8 mouse cellular contexts compared by ENCODE assay signal in the genomic region with DNA sequence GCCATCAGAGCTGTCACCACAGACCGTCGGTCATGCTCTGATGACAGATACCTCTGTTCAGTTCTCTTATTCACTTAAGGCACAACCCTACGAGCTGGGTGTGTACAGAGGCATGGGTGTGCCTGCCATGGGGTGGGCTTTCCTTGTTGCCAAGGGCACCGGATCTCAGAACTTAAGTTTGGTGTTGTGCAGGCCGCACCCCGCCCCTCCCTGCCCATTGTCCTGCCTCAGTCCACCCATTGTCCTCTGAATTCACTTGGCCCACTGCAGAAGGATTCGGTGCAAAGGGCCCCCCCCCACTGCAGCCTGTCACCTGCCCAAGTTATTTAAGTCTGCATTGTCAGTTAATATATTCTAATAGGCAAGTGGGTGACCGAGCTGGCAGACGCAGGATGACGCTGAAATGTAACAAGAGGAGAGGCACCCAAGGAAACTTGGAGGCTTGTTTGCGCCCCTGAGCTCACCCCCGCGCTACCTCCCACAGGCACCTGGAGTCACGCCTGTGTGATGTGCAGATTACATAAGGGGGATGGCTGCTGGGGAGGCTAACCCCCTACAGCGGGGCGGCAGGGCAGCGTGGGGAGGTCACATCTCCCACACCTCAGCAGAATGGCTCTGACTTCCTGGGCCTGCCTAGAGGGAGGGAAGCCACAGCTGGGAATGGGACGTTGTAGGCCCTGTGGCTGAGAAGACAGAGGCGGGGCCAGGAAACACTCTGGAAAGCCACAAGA. TPM values are rescaled to one million over a fixed set of nuclear protein-coding genes. Genes with fewer than 3 reads are reported as not detected.
A peak's percentile ranks its signal among the peaks of the same experiment; 100 is the strongest.
DNase-seq lines count a peak whose midpoint lies in the region; ATAC-seq and TF ChIP-seq lines count a peak whose summit lies in the region.

No protein-coding gene starts in this region.

- H3K9ac ChIP-seq in lung, embryonic 14.5 days: no peak overlapping the region; the same call in 1 of the 2 replicates
- H3K9ac ChIP-seq in embryonic facial prominence, embryonic 14.5 days (ENCODE audit: low read depth, low read length): 0 out of 2 replicates have a peak overlapping the region, but pooled peaks have one; percentile 7
- no peak overlapping the region for H3K9ac ChIP-seq in kidney, embryonic 14.5 days (ENCODE audit: low read depth, low read length)

- H3K27ac ChIP-seq in lung, embryonic 14.5 days (ENCODE audit: low read depth): peak overlapping the region; percentile 30; the same call in 1 of the 2 replicates
- peak overlapping the region; percentile 63 for H3K27ac ChIP-seq in embryonic facial prominence, embryonic 14.5 days (replicated peaks; ENCODE audit: low read depth, low read length)
- H3K27ac ChIP-seq in kidney, embryonic 14.5 days (ENCODE audit: low read depth, low read length): peak overlapping the region; percentile 30; the same call in 1 of the 2 replicates

- H3K4me2 ChIP-seq in lung, embryonic 14.5 days: no peak overlapping the region
- peak overlapping the region; percentile 25 for H3K4me2 ChIP-seq in embryonic facial prominence, embryonic 14.5 days (ENCODE audit: low read depth, low read length)
- H3K4me2 ChIP-seq in kidney, embryonic 14.5 days (replicated peaks; ENCODE audit: low read depth, low read length): no peak overlapping the region

- no peak for ATAC-seq in lung, embryonic 14.5 days (ENCODE audit: insufficient read depth)
- ATAC-seq in embryonic facial prominence, embryonic 14.5 days (ENCODE audit: low read depth): no peak
- ATAC-seq in kidney, embryonic 14.5 days (ENCODE audit: low FRiP score, low TSS enrichment): no peak

- no peak for TF ChIP-seq CTCF in lung, embryonic 14.5 days (IDR thresholded peaks at IDR 0.05; ENCODE audit: low read depth)

- H3K4me3 ChIP-seq in lung, embryonic 14.5 days (ENCODE audit: low read depth, low read length): no peak overlapping the region
- H3K4me3 ChIP-seq in embryonic facial prominence, embryonic 14.5 days (ENCODE audit: low read depth, low read length): no peak overlapping the region
- no peak overlapping the region for H3K4me3 ChIP-seq in kidney, embryonic 14.5 days (ENCODE audit: low read length)

- 46% methylated on average over 19 of the region's 19 CpGs for WGBS in lung, embryonic 14.5 days
- WGBS in embryonic facial prominence, embryonic 14.5 days: 52% methylated on average over 19 of the region's 19 CpGs
- 52% methylated on average over 19 of the region's 19 CpGs for WGBS in kidney, embryonic 14.5 days

- no peaks in the 10 kb centered on the region for H3K36me3 ChIP-seq in lung, embryonic 14.5 days (ENCODE audit: insufficient read depth)
- H3K36me3 ChIP-seq in embryonic facial prominence, embryonic 14.5 days (ENCODE audit: control insufficient read depth, insufficient read depth, low read length): no peaks in the 10 kb centered on the region
- no peaks in the 10 kb centered on the region; the same call in 1 of the 2 replicates for H3K36me3 ChIP-seq in kidney, embryonic 14.5 days (ENCODE audit: control insufficient read depth, insufficient read depth, low read length)

- peak; percentile 42 for DNase-seq in lung, embryonic 14.5 days
- DNase-seq in lung, postnatal 14 days: no peak
- no peak for DNase-seq in embryonic facial prominence, embryonic 14.5 days (ENCODE audit: low spot score)
- DNase-seq in lung, postnatal 10 days: peak; percentile 54
- no peak for DNase-seq in spleen, postnatal 10 days (ENCODE audit: low spot score in 2 of 2)
- no peak for DNase-seq in embryo, embryonic 10.5 days (ENCODE audit: low spot score)
- DNase-seq in layer of hippocampus, adult 9-10 months (ENCODE audit: low spot score): no peak

- H3K27me3 ChIP-seq in lung, embryonic 14.5 days (ENCODE audit: insufficient read depth, low read length): no peaks in the 10 kb centered on the region
- no peaks in the 10 kb centered on the region for H3K27me3 ChIP-seq in embryonic facial prominence, embryonic 14.5 days (replicated peaks; ENCODE audit: control insufficient read depth, insufficient read depth, low read length)
- no peaks in the 10 kb centered on the region for H3K27me3 ChIP-seq in kidney, embryonic 14.5 days (ENCODE audit: control insufficient read depth, insufficient read depth, low read length)

- H3K9me3 ChIP-seq in lung, embryonic 14.5 days (ENCODE audit: low read depth, low read length): no peaks in the 10 kb centered on the region
- no peaks in the 10 kb centered on the region for H3K9me3 ChIP-seq in embryonic facial prominence, embryonic 14.5 days (ENCODE audit: control insufficient read depth, low read length)
- no peaks in the 10 kb centered on the region for H3K9me3 ChIP-seq in kidney, embryonic 14.5 days (ENCODE audit: control insufficient read depth, low read length)

- peaks cover 30% of the 10 kb centered on the region for H3K4me1 ChIP-seq in lung, embryonic 14.5 days (ENCODE audit: insufficient read depth)
- peaks cover 46% of the 10 kb centered on the region for H3K4me1 ChIP-seq in embryonic facial prominence, embryonic 14.5 days (ENCODE audit: control insufficient read depth, insufficient read depth, low read length)
- H3K4me1 ChIP-seq in kidney, embryonic 14.5 days (ENCODE audit: control insufficient read depth, insufficient read depth, low read length): peaks cover 48% of the 10 kb centered on the region

RNA-seq across cellular contexts. Expression of a gene that starts 4.6 kb away (rescaled TPM):
- polyA plus RNA-seq in lung, embryonic 14.5 days (2014; fragmentation: Nextera tagmentation; extraction: Ambion mirVana): 20.4 and 20.5 TPM in 2 replicates
- polyA plus RNA-seq in embryonic facial prominence, embryonic 14.5 days (2014; fragmentation: Nextera tagmentation; extraction: Ambion mirVana): 22.1 and 26.5 TPM in 2 replicates
- polyA plus RNA-seq in kidney, embryonic 14.5 days (2014; fragmentation: Nextera tagmentation; extraction: Ambion mirVana): 15.7 and 18.2 TPM in 2 replicates

RNA-seq across cellular contexts. Expression of a gene that starts 24.7 kb away (rescaled TPM):
- 94.3 and 104 TPM in 2 replicates for polyA plus RNA-seq in lung, embryonic 14.5 days (2014; fragmentation: Nextera tagmentation; extraction: Ambion mirVana)
- 77.9 and 89.3 TPM in 2 replicates for polyA plus RNA-seq in embryonic facial prominence, embryonic 14.5 days (2014; fragmentation: Nextera tagmentation; extraction: Ambion mirVana)
- polyA plus RNA-seq in kidney, embryonic 14.5 days (2014; fragmentation: Nextera tagmentation; extraction: Ambion mirVana): 87.1 and 94.0 TPM in 2 replicates

Comparison
In these comparisons a context has a peak if more than half of its experiments do, and no peak if none do; other contexts are left out.
1. DNase-seq: peak in lung, embryonic 14.5 days (single experiment) and lung, postnatal 10 days (single experiment); none in lung, postnatal 14 days (single experiment), embryonic facial prominence, embryonic 14.5 days (single experiment), spleen, postnatal 10 days (0 of 2), embryo, embryonic 10.5 days (single experiment) and layer of hippocampus, adult 9-10 months (single experiment).
2. Peak in every context shown above with its lines, with median percentiles within 50 percentile points of each other: H3K27ac ChIP-seq.